Mouse (Mus musculus) brown adipose tissue, adult 24 weeks (tissue): ENCODE measurements around the gene Slc38a9. TPM values are rescaled to one million over a fixed set of nuclear protein-coding genes. Genes with fewer than 3 reads are reported as not detected.

ENCODE experiments used
- H3K27ac ChIP-seq: fragments of 200-500 bp; replicated peaks from 2 replicates; pipeline ENCODE4 v1.5.1; 2012; ENCODE audit warnings: low read depth, mild to moderate bottlenecking, low read length
- H3K4me1 ChIP-seq: fragments of 200-500 bp; 2 replicates; pipeline ENCODE4 v1.6.1; 2012; ENCODE audit warnings: low read length, mixed read lengths; ENCODE audit not compliant: control insufficient read depth, insufficient read depth, insufficient read length
- H3K4me3 ChIP-seq: fragments of 200-500 bp; 2 replicates; pipeline ENCODE4 v1.5.1; 2012; ENCODE audit warnings: low read depth, mild to moderate bottlenecking, low read length, moderate library complexity; ENCODE audit not compliant: insufficient read depth
- polyA plus RNA-seq: library from polyadenylated mRNA; stranded (reverse); fragments of >200 nt; gene quantifications from 2 replicates; pipeline ENCODE4 v1.2.4, GENCODE M21; 2012; ENCODE audit not compliant: missing spikeins, insufficient read depth, insufficient read length

Slc38a9 gene
- 4.2 and 6.3 TPM in 2 replicates for polyA plus RNA-seq

- no peaks in the 10 kb centered on the region for H3K4me1 ChIP-seq
- peak within 1 kb of the TSS; percentile 78 for H3K4me3 ChIP-seq
- H3K27ac ChIP-seq: no peak within 1 kb of the TSS
These were observed at the start of gene Slc38a9 for GRCm38 (mm10) chr13:112660574-112661381. Gene Slc38a9, plus strand, starts transcription at chr13:112660751.

- no peaks in the 10 kb centered on the region for H3K4me1 ChIP-seq
- no peak overlapping the region for H3K27ac ChIP-seq
- no peak overlapping the region for H3K4me3 ChIP-seq
These were observed 39.0 kb upstream of the Slc38a9 start for GRCm38 (mm10) chr13:112621592-112621991.

GRCm38 (mm10) chr13:112623656-112624055 lies 36.9 kb upstream of the Slc38a9 start:
- no peak overlapping the region for H3K27ac ChIP-seq
- no peak overlapping the region for H3K4me3 ChIP-seq
- no peaks in the 10 kb centered on the region for H3K4me1 ChIP-seq

GRCm38 (mm10) chr13:112624622-112625021 lies 35.9 kb upstream of the Slc38a9 start:
- no peaks in the 10 kb centered on the region for H3K4me1 ChIP-seq
- no peak overlapping the region for H3K27ac ChIP-seq
- no peak overlapping the region for H3K4me3 ChIP-seq

GRCm38 (mm10) chr13:112625566-112625965 lies 35.0 kb upstream of the Slc38a9 start:
- Histone ChIP-seq H3K4me3 (no peak overlapping the region), H3K4me1 (no peaks in the 10 kb centered on the region)

GRCm38 (mm10) chr13:112635174-112635837 lies 25.2 kb upstream of the Slc38a9 start:
- H3K27ac ChIP-seq: no peak overlapping the region
- H3K4me3 ChIP-seq: no peak overlapping the region
- H3K4me1 ChIP-seq: no peaks in the 10 kb centered on the region

More at GRCm38 (mm10) chr13:112625566-112625965, 35.0 kb upstream of the Slc38a9 start:
- no peak overlapping the region for H3K27ac ChIP-seq

GRCm38 (mm10) chr13:112636498-112636897 lies 24.1 kb upstream of the Slc38a9 start:
- H3K4me3 ChIP-seq: no peak overlapping the region
- H3K27ac ChIP-seq: no peak overlapping the region
- no peaks in the 10 kb centered on the region for H3K4me1 ChIP-seq

- no peak overlapping the region for H3K4me3 ChIP-seq
- no peaks in the 10 kb centered on the region for H3K4me1 ChIP-seq
- no peak overlapping the region for H3K27ac ChIP-seq
These were observed 21.4 kb upstream of the Slc38a9 start for GRCm38 (mm10) chr13:112639111-112639510.

GRCm38 (mm10) chr13:112642897-112643296 lies 17.7 kb upstream of the Slc38a9 start:
- Histone ChIP-seq H3K27ac (no peak overlapping the region), H3K4me1 (no peaks in the 10 kb centered on the region), H3K4me3 (no peak overlapping the region)

- no peaks in the 10 kb centered on the region for H3K4me1 ChIP-seq
- H3K27ac ChIP-seq: no peak overlapping the region
- H3K4me3 ChIP-seq: no peak overlapping the region
These were observed 15.6 kb upstream of the Slc38a9 start for GRCm38 (mm10) chr13:112644996-112645395.

- Histone ChIP-seq H3K27ac (no peak overlapping the region), H3K4me3 (no peak overlapping the region), H3K4me1 (no peaks in the 10 kb centered on the region)
These were observed 14.9 kb upstream of the Slc38a9 start for GRCm38 (mm10) chr13:112645529-112646186.

GRCm38 (mm10) chr13:112651183-112651582 lies 9.4 kb upstream of the Slc38a9 start:
- Histone ChIP-seq H3K4me3 (no peak overlapping the region), H3K4me1 (no peaks in the 10 kb centered on the region), H3K27ac (no peak overlapping the region)

GRCm38 (mm10) chr13:112652205-112652604 lies 8.3 kb upstream of the Slc38a9 start, which contains the start of gene Ddx4:
Gene Ddx4, minus strand, starts transcription at chr13:112652475.
- no peak within 1 kb of the TSS for H3K27ac ChIP-seq
- H3K4me3 ChIP-seq: no peak within 1 kb of the TSS
- no peaks in the 10 kb centered on the region for H3K4me1 ChIP-seq

GRCm38 (mm10) chr13:112659986-112660573 lies 471 bp upstream of the Slc38a9 start:
- Histone ChIP-seq H3K4me1 (no peaks in the 10 kb centered on the region), H3K4me3 (peak overlapping the region; percentile 78), H3K27ac (no peak overlapping the region)

- no peaks in the 10 kb centered on the region for H3K4me1 ChIP-seq
- no peak overlapping the region for H3K27ac ChIP-seq
- no peak overlapping the region for H3K4me3 ChIP-seq
These were observed 1.1 kb downstream of the Slc38a9 start for GRCm38 (mm10) chr13:112661687-112662086.
